Mouse (Mus musculus): ENCODE results near the gene Clec16a. TPM values are rescaled to one million over a fixed set of nuclear protein-coding genes. Genes with fewer than 3 reads are reported as not detected.

The Clec16a gene
- polyA plus RNA-seq, 1 experiment: 25.2 TPM

GRCm38 (mm10) chr16:10715211-10715610 is 170.1 kb downstream of the Clec16a start:
- H3K27me3 ChIP-seq (ENCODE audit: control insufficient read depth, insufficient read depth, low read length): no peaks in the 10 kb centered on the region
- peaks cover 58% of the 10 kb centered on the region for H3K4me1 ChIP-seq (replicated peaks; ENCODE audit: control insufficient read depth, insufficient read depth, low read length)
- 31% methylated on average over 5 of the region's 5 CpGs for WGBS
- peak; percentile 49 for DNase-seq
- H3K27ac ChIP-seq (ENCODE audit: control insufficient read depth, insufficient read depth, low read length): peak overlapping the region; percentile 99
- TF ChIP-seq CTCF (IDR thresholded peaks at IDR 0.05; ENCODE audit: borderline replicate concordance, control insufficient read depth, extremely low read depth, insufficient read depth, low read length, poor library complexity) (no peak), POLR2A (IDR thresholded peaks at IDR 0.05; ENCODE audit: control insufficient read depth, extremely low read depth, insufficient read depth, low read length, poor library complexity) (no peak)
- H3K36me3 ChIP-seq (ENCODE audit: control insufficient read depth, insufficient read depth, low read length): no peaks in the 10 kb centered on the region
- H3K4me3 ChIP-seq (ENCODE audit: control insufficient read depth, insufficient read depth, low read length): no peak overlapping the region

DNA sequence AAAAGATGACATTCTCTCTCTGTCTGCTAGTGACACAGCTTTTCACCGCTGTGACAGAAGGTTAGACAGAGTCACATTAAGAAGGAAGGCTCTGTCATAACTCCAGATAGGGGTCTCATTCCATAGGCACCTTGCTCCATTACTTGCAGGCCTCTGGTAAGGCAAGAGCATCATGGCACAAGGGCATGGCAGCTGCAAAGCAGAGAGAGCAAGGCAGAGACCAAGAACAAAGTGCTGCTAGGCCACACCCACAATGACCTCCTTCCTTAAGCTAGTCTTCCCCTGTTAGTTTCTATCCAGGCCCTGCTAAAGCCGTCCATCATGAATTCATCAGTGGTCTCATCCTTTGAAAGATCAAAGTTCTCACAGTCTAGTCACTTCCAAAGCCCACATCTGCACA is 170.5 kb downstream of the Clec16a start:
- peak; percentile 50 for DNase-seq
- 74% methylated on average over 2 of the region's 2 CpGs for WGBS
- Histone ChIP-seq H3K27ac (ENCODE audit: control insufficient read depth, insufficient read depth, low read length) (peak overlapping the region; percentile 99), H3K4me1 (replicated peaks; ENCODE audit: control insufficient read depth, insufficient read depth, low read length) (peaks cover 62% of the 10 kb centered on the region), H3K27me3 (ENCODE audit: control insufficient read depth, insufficient read depth, low read length) (no peaks in the 10 kb centered on the region), H3K4me3 (ENCODE audit: control insufficient read depth, insufficient read depth, low read length) (no peak overlapping the region), H3K36me3 (ENCODE audit: control insufficient read depth, insufficient read depth, low read length) (no peaks in the 10 kb centered on the region)
- TF ChIP-seq POLR2A (IDR thresholded peaks at IDR 0.05; ENCODE audit: control insufficient read depth, extremely low read depth, insufficient read depth, low read length, poor library complexity) (no peak), CTCF (IDR thresholded peaks at IDR 0.05; ENCODE audit: borderline replicate concordance, control insufficient read depth, extremely low read depth, insufficient read depth, low read length, poor library complexity) (no peak)

- H3K4me3 ChIP-seq (ENCODE audit: control insufficient read depth, insufficient read depth, low read length): no peak overlapping the region
- no peaks in the 10 kb centered on the region for H3K27me3 ChIP-seq (ENCODE audit: control insufficient read depth, insufficient read depth, low read length)
- peaks cover 64% of the 10 kb centered on the region for H3K4me1 ChIP-seq (replicated peaks; ENCODE audit: control insufficient read depth, insufficient read depth, low read length)
- no peak for DNase-seq
- WGBS: 96% methylated on average over 2 of the region's 2 CpGs
- H3K36me3 ChIP-seq (ENCODE audit: control insufficient read depth, insufficient read depth, low read length): no peaks in the 10 kb centered on the region
- H3K27ac ChIP-seq (ENCODE audit: control insufficient read depth, insufficient read depth, low read length): no peak overlapping the region; the same call in 1 of the 2 replicates
- TF ChIP-seq CTCF (IDR thresholded peaks at IDR 0.05; ENCODE audit: borderline replicate concordance, control insufficient read depth, extremely low read depth, insufficient read depth, low read length, poor library complexity): no peak
- no peak for TF ChIP-seq POLR2A (IDR thresholded peaks at IDR 0.05; ENCODE audit: control insufficient read depth, extremely low read depth, insufficient read depth, low read length, poor library complexity)
These were observed 171.6 kb downstream of the Clec16a start for GRCm38 (mm10) chr16:10716696-10717095.

DNA sequence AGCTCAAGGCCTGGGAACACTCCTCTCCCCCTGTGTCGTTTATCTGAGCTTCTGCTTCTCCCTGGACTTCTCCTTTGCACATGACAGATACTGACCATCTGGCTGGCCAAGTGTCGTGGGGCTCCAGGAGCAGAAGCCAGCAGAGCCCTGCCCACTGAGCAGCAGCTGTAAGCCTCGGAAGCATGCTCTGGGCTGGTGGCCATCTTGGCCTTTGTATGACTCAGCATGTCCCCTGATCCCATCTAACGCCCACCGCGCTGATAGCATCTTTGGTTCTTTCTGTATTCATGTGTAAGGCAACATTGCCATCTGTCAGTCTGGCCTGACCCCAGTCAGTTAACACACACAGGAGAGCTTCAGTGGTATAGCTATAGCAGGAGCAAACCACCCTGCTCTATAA is 174.8 kb downstream of the Clec16a start:
- no peak for TF ChIP-seq POLR2A (IDR thresholded peaks at IDR 0.05; ENCODE audit: control insufficient read depth, extremely low read depth, insufficient read depth, low read length, poor library complexity)
- no peak for TF ChIP-seq CTCF (IDR thresholded peaks at IDR 0.05; ENCODE audit: borderline replicate concordance, control insufficient read depth, extremely low read depth, insufficient read depth, low read length, poor library complexity)
- WGBS: 58% methylated on average over 6 of the region's 6 CpGs

DNA sequence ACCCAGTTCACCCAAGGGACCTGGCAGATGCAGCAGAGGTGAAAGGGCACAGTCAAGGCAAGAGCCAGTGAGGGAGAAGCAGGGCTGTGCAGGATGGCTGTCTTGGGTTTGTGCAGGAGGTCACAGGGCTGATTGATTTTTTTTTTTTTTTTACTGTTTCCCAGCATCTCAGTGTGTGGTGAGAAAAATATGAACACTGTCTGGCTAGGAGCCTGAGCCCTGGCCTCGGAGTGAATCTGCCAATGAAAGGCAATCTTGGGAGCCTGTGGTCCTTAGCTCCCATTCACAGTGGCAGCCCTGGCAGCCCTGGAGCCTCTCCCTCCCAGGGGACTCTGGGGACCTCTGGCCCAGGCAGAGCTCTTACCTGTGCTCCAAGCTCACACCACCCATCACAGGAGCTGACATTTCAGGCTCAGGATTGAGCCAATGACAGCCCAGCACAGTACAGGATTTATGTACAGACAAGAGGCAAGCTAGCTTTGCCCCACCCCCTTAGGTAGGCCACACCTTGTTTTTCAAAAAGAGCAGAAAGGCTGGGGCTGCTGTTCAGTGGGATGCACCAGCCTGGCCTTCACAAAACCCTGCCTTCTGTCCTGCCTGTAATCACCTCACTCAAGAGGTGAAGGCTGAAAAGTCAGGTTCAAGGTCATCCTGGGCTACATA is 177.9 kb downstream of the Clec16a start:
- Histone ChIP-seq H3K27me3 (ENCODE audit: control insufficient read depth, insufficient read depth, low read length) (no peaks in the 10 kb centered on the region), H3K4me1 (replicated peaks; ENCODE audit: control insufficient read depth, insufficient read depth, low read length) (peaks cover 39% of the 10 kb centered on the region), H3K4me3 (ENCODE audit: control insufficient read depth, insufficient read depth, low read length) (no peak overlapping the region), H3K36me3 (ENCODE audit: control insufficient read depth, insufficient read depth, low read length) (no peaks in the 10 kb centered on the region), H3K27ac (ENCODE audit: control insufficient read depth, insufficient read depth, low read length) (no peak overlapping the region)
- TF ChIP-seq POLR2A (IDR thresholded peaks at IDR 0.05; ENCODE audit: control insufficient read depth, extremely low read depth, insufficient read depth, low read length, poor library complexity) (no peak), CTCF (IDR thresholded peaks at IDR 0.05; ENCODE audit: borderline replicate concordance, control insufficient read depth, extremely low read depth, insufficient read depth, low read length, poor library complexity) (no peak)
- no peak for DNase-seq
- 88% methylated on average over 1 of the region's 1 CpGs for WGBS

More for the DNA sequence above, 174.8 kb downstream of the Clec16a start:
- peaks cover 51% of the 10 kb centered on the region for H3K4me1 ChIP-seq (replicated peaks; ENCODE audit: control insufficient read depth, insufficient read depth, low read length)
- no peak for DNase-seq
- H3K4me3 ChIP-seq (ENCODE audit: control insufficient read depth, insufficient read depth, low read length): no peak overlapping the region
- no peak overlapping the region for H3K27ac ChIP-seq (ENCODE audit: control insufficient read depth, insufficient read depth, low read length)
- H3K36me3 ChIP-seq (ENCODE audit: control insufficient read depth, insufficient read depth, low read length): no peaks in the 10 kb centered on the region
- no peaks in the 10 kb centered on the region for H3K27me3 ChIP-seq (ENCODE audit: control insufficient read depth, insufficient read depth, low read length)

DNA sequence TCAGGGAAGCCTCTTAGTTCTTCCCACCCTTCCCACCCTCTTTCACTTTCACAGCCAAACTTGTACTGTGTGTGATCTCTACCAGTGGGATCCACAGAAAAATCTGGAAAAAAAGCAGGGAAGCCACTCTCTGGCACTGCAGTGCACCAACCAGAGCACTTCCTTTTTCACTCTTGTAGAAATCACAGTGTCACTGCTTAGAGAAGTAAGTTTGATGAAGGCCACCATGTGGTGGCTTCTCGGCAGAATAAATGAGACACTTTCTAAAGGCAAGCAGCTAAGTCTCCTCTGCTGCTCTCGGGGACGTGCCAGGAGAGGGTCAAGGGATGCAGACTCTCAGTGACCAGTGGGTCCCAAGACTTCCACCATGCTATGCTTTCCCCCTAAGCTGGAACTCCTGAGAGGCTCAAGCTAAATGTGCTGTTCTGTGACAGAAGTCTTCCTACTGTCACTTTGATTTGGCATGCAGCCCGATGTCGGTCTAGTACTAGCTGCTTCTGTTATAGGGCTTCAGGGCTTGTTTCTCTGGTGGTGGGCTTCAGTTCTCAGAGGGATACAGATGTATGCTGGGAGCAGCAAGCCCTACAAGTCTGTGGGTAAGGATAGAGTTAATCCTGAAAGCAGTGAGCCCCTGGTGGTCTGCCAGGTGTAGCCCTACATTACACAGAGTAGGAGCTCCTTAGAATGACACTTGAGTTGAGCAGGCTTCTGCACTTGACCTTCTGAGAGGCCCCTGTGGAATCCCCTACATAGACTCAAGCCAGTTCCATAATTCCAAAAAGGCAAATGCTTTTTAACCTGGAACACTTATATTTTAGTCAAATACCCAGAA is 178.9 kb downstream of the Clec16a start:
- no peak for DNase-seq
- no peaks in the 10 kb centered on the region for H3K36me3 ChIP-seq (ENCODE audit: control insufficient read depth, insufficient read depth, low read length)
- H3K27ac ChIP-seq (ENCODE audit: control insufficient read depth, insufficient read depth, low read length): 0 out of 2 replicates have a peak overlapping the region, but pooled peaks have one; percentile 22
- no peak for TF ChIP-seq POLR2A (IDR thresholded peaks at IDR 0.05; ENCODE audit: control insufficient read depth, extremely low read depth, insufficient read depth, low read length, poor library complexity)
- TF ChIP-seq CTCF (IDR thresholded peaks at IDR 0.05; ENCODE audit: borderline replicate concordance, control insufficient read depth, extremely low read depth, insufficient read depth, low read length, poor library complexity): no peak
- no peak overlapping the region for H3K4me3 ChIP-seq (ENCODE audit: control insufficient read depth, insufficient read depth, low read length)
- peaks cover 39% of the 10 kb centered on the region for H3K4me1 ChIP-seq (replicated peaks; ENCODE audit: control insufficient read depth, insufficient read depth, low read length)
- WGBS: 34% methylated on average over 5 of the region's 5 CpGs
- no peaks in the 10 kb centered on the region for H3K27me3 ChIP-seq (ENCODE audit: control insufficient read depth, insufficient read depth, low read length)
